Comparison of ENCODE assay signal across 16 mouse cellular contexts in the genomic region with DNA sequence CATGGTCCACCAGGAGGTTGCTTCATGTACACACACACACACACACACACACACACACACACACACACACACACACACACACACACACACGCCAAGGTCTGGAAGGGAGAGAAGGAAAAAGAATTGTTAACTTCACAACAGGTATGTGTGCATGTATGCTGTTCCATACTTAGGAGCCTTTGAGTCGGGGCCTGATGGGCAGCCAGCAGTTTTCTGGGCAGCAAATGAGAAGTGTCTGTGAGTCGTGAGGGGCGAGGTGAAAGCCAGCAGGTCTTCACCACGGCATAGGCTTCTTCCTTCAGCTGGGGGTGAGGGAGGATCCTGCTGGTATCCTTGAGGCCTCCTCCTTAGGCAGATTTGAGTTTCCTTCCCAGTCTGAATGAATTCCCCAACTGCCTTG.
"Had no signal": no experiment of that assay in that cellular context is flagged by ENCODE, and none has a peak within 500 bp of the region (broad histone marks: within the 10 kb centered on the region; RNA-seq: fewer than 3 reads in every experiment).

No protein-coding gene starts in this region.

- H3K4me3 ChIP-seq: intestine, embryonic 15.5 days; kidney, embryonic 15.5 days; left cerebral cortex, adult 2 months; limb, embryonic 13.5 days; liver, embryonic 15.5 days had no signal

- H3K9me3 ChIP-seq: intestine, embryonic 15.5 days; kidney, embryonic 15.5 days; limb, embryonic 13.5 days; liver, embryonic 15.5 days had no signal

- H3K27ac ChIP-seq: intestine, embryonic 15.5 days; kidney, embryonic 15.5 days; left cerebral cortex, adult 2 months; limb, embryonic 13.5 days; liver, embryonic 15.5 days had no signal

- DNase-seq: kidney, adult 11 months; kidney, adult 8-10 months; kidney, postnatal 10 days; kidney, postnatal 36 days; layer of hippocampus, postnatal 36 days; lung, adult 2 months; lung, postnatal 14 days; lung, postnatal 4 days; midbrain, embryonic 14.5 days; thymus, postnatal 36 days had no signal

- H3K27me3 ChIP-seq: intestine, embryonic 15.5 days; liver, embryonic 15.5 days had no signal

- H3K4me1 ChIP-seq: intestine, embryonic 15.5 days; liver, embryonic 15.5 days had no signal

- H3K36me3 ChIP-seq: intestine, embryonic 15.5 days; kidney, embryonic 15.5 days; limb, embryonic 13.5 days; liver, embryonic 15.5 days had no signal

- ATAC-seq: intestine, embryonic 15.5 days had no signal

- H3K4me2 ChIP-seq: intestine, embryonic 15.5 days; kidney, embryonic 15.5 days; limb, embryonic 13.5 days; liver, embryonic 15.5 days; midbrain, embryonic 11.5 days had no signal

- H3K9ac ChIP-seq: intestine, embryonic 15.5 days; kidney, embryonic 15.5 days; limb, embryonic 13.5 days; liver, embryonic 15.5 days had no signal
